Mouse (Mus musculus) neural tube, embryonic 11.5 days (tissue): ENCODE measurements around the gene Map1b. TPM values are rescaled to one million over a fixed set of nuclear protein-coding genes. Genes with fewer than 3 reads are reported as not detected.

ENCODE experiments used
- ATAC-seq: fragments of 200-750 bp; cut with Nextera tagmentation; 2 replicates; pipeline ENCODE4 v1.8.0; 2017; ENCODE audit warnings: moderate number of reproducible peaks, mild to moderate bottlenecking, moderate TSS enrichment, moderate library complexity; ENCODE audit not compliant: insufficient read depth, low FRiP score, low TSS enrichment
- DNase-seq: peaks from one replicate; pipeline ENCODE4 v3.0.0-alpha.2; 2015; ENCODE audit warnings: low spot score
- H3K27ac ChIP-seq: fragments of 300-500 bp; sonication (generic); 2 replicates; pipeline ENCODE4 v1.5.1; 2014; ENCODE audit warnings: low read depth, mild to moderate bottlenecking, low read length
- H3K27me3 ChIP-seq: fragments of 300-500 bp; sonication (generic); 2 replicates; pipeline ENCODE4 v1.6.1; 2014; ENCODE audit warnings: mild to moderate bottlenecking, low read length, mixed read lengths; ENCODE audit not compliant: control insufficient read depth, insufficient read depth
- H3K36me3 ChIP-seq: fragments of 300-500 bp; sonication (generic); 2 replicates; pipeline ENCODE4 v1.6.1; 2014; ENCODE audit warnings: mild to moderate bottlenecking, low read length, moderate library complexity, mixed read lengths; ENCODE audit not compliant: control insufficient read depth, insufficient read depth
- H3K4me1 ChIP-seq: fragments of 300-500 bp; sonication (generic); 2 replicates; pipeline ENCODE4 v1.6.1; 2014; ENCODE audit warnings: low read length, mixed read lengths; ENCODE audit not compliant: control insufficient read depth, insufficient read depth
- H3K4me2 ChIP-seq: fragments of 300-500 bp; sonication (generic); 2 replicates; pipeline ENCODE4 v1.6.1; 2014; ENCODE audit warnings: low read depth, mild to moderate bottlenecking, moderate library complexity
- H3K4me3 ChIP-seq: fragments of 300-500 bp; sonication (generic); 2 replicates; pipeline ENCODE4 v1.5.1; 2014; ENCODE audit warnings: low read depth, low read length
- H3K9ac ChIP-seq: fragments of 300-500 bp; sonication (generic); 2 replicates; pipeline ENCODE4 v1.6.1; 2014; ENCODE audit warnings: mild to moderate bottlenecking, low read length
- H3K9me3 ChIP-seq: fragments of 300-500 bp; sonication (generic); 2 replicates; pipeline ENCODE4 v1.6.1; 2016; ENCODE audit warnings: low read length; ENCODE audit not compliant: control insufficient read depth
- WGBS: fragments of 180-500 bp; shearing (Covaris S2); extraction: QIAGEN DNeasy Blood & Tissue Kit; methylation state at CpG from one replicate; pipeline ENCODE4 v1.1.7; 2014; 5-methylcytosine and 5-hydroxymethylcytosine counted together
- polyA plus RNA-seq: library from polyadenylated mRNA; unstranded; fragments of >200 nt; fragmentation: Nextera tagmentation; extraction: Ambion mirVana; gene quantifications from 2 replicates; pipeline ENCODE4 v1.2.1, GENCODE M21; 2014

The Map1b gene
- polyA plus RNA-seq, 1 experiment from 2014 or later: 870 TPM

DNA sequence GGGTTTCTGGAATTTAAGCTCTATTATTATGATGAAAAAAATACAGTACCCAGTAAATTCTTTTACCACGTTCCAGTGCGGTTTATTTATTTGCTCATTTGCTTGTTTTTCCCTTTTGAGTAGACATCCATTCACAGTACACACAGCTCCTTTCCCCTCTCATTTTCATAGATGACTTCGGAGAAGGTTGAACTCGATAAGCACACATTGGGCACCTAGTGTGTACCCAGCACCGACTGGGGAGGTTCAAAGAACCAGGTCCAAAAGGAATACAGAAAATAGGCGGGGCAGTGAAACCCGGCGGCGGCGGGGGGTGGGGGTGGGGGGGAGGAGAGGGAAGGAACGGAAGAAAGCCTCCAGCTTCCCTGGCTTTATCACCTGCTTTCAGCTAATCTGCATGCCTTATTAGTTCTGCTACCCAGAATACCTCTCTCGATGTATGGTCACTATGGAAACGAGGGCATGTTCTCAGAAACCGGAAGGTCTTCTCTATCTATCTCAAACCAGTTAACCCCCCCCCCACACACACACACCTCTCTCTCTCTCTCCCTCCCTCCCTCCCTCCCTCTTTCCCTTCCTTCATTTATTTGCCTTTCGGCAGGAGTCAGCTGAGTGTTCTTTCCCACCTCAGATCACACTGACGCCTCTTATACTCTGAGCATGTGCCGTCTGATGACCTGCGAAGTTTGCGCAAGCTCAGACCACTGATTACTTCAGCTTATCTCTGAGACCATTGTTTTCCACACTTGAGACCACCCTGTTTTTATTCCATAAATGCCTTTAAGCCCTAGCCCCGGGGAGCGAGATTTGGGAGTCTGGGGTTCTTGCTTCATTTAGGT, 25.3 kb upstream of the Map1b start:
- Histone ChIP-seq H3K27me3 (no peaks in the 10 kb centered on the region), H3K9ac (no peak overlapping the region; the same call in 1 of the 2 replicates), H3K27ac (no peak overlapping the region), H3K36me3 (no peaks in the 10 kb centered on the region), H3K4me3 (no peak overlapping the region), H3K4me1 (peaks cover 3% of the 10 kb centered on the region; the same call in 1 of the 2 replicates), H3K4me2 (no peak overlapping the region), H3K9me3 (no peaks in the 10 kb centered on the region)
- DNase-seq (no peak), ATAC-seq (peak; percentile 45)
- WGBS: 39% methylated on average over 21 of the region's 21 CpGs

DNA sequence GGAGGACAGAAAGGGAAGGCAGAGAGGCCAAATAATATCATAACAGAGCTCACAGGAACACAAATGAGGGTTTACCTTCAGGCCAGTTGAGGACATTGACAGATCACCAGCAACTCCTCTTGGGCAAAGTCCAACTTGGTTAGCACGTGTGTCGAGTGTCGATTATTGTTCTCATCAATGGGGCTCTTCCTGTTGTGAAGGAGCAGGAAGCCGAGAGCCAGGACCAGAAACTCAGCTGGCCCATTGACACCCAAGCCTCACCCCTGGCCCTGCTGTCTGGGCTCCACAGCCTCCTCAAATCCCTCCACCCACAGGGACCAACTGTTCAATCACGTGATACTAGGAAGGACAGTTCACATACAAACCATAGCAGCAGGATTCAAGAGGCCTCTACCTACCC, 22.9 kb upstream of the Map1b start:
- DNase-seq: no peak
- H3K9me3 ChIP-seq: no peaks in the 10 kb centered on the region
- H3K4me3 ChIP-seq: no peak overlapping the region
- no peak overlapping the region for H3K27ac ChIP-seq
- H3K4me2 ChIP-seq: no peak overlapping the region
- H3K36me3 ChIP-seq: no peaks in the 10 kb centered on the region
- no peaks in the 10 kb centered on the region for H3K27me3 ChIP-seq
- no peak overlapping the region for H3K9ac ChIP-seq
- WGBS: 75% methylated on average over 5 of the region's 5 CpGs
- ATAC-seq: no peak
- H3K4me1 ChIP-seq: peaks cover 3% of the 10 kb centered on the region; the same call in 1 of the 2 replicates

DNA sequence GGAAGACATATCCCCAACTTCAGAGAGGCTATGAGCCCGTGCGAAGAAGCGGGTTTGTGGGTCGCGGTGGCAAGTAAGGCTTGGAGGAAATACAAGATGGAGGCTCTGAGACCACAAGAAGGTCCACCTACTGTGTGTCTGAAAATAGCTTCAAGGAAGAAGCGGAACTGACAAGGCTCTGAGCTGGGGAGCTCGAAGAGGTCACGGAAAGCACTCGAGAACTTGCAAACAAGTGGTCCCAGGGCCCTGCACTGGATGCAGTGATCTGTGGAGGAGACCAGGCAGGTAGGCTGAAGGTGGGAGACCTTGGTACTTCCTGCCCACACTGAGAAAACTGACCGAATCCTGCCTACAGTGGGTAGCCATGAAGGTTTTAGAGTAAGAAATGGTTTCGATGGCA, 22.5 kb upstream of the Map1b start:
- no peak overlapping the region for H3K27ac ChIP-seq
- 96% methylated on average over 11 of the region's 11 CpGs for WGBS
- ATAC-seq (no peak), DNase-seq (no peak)
- no peaks in the 10 kb centered on the region for H3K36me3 ChIP-seq
- no peak overlapping the region for H3K4me2 ChIP-seq
- peaks cover 3% of the 10 kb centered on the region; the same call in 1 of the 2 replicates for H3K4me1 ChIP-seq
- H3K9me3 ChIP-seq: no peaks in the 10 kb centered on the region
- no peaks in the 10 kb centered on the region for H3K27me3 ChIP-seq
- no peak overlapping the region for H3K4me3 ChIP-seq
- no peak overlapping the region for H3K9ac ChIP-seq

DNA sequence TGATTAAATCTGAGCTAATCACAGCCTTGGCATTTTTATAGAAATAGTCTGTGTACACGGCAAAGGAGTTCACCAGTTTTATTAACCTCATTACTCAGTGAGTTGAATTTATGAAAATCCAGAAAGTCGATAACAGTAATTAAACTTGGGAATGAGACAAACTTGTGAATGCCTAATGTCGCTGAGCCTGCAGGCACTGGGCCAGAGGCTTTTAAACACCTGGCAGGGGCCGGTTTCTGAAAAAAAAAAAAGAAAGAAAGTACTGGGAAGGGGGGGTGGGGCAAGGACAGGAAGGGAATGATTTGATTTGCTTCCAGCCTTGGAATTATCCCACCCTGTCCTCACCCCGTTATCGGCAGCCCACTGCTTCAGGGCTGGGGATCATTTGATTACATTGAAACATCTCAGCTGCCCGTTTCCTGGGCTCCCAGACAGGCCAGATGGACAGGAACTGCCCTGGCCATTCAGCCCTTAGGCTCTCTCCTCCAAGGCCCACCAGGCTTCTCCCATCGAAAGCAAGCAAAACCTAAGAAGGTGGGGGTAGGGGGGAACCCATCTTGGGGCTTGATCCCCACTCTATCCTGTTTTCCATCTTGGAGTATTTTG, 21.7 kb upstream of the Map1b start:
- H3K27ac ChIP-seq: no peak overlapping the region
- H3K4me1 ChIP-seq: peaks cover 3% of the 10 kb centered on the region; the same call in 1 of the 2 replicates
- 39% methylated on average over 8 of the region's 8 CpGs for WGBS
- H3K9ac ChIP-seq: no peak overlapping the region
- H3K36me3 ChIP-seq: no peaks in the 10 kb centered on the region
- ATAC-seq (no peak), DNase-seq (no peak)
- H3K27me3 ChIP-seq: no peaks in the 10 kb centered on the region
- no peak overlapping the region for H3K4me2 ChIP-seq
- H3K4me3 ChIP-seq: no peak overlapping the region
- H3K9me3 ChIP-seq: no peaks in the 10 kb centered on the region

DNA sequence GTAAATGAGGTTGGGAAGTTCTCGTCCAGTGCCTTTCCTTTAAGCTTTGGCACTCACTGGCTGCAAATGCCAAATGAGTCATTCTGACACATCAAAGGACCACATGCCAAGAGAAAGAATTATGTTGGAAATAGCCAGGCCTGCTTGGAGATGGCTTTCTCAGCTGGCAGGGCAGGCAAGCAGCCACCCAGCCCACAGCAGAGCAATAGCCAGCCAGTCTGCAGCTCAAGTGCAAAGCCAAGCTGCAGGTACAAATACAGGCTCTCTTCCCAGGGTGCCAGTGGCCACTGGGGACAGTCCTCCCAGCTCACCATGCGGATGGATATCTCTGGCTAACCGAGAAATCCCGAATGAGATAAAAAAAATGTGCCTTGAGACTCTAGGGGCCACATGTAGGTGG, 12.1 kb upstream of the Map1b start:
- WGBS: 66% methylated on average over 4 of the region's 4 CpGs
- Histone ChIP-seq H3K9me3 (no peaks in the 10 kb centered on the region), H3K4me3 (no peak overlapping the region), H3K27me3 (no peaks in the 10 kb centered on the region), H3K9ac (no peak overlapping the region), H3K4me1 (peaks cover 3% of the 10 kb centered on the region; the same call in 1 of the 2 replicates), H3K27ac (no peak overlapping the region), H3K4me2 (no peak overlapping the region), H3K36me3 (no peaks in the 10 kb centered on the region)
- DNase-seq (no peak), ATAC-seq (no peak)

DNA sequence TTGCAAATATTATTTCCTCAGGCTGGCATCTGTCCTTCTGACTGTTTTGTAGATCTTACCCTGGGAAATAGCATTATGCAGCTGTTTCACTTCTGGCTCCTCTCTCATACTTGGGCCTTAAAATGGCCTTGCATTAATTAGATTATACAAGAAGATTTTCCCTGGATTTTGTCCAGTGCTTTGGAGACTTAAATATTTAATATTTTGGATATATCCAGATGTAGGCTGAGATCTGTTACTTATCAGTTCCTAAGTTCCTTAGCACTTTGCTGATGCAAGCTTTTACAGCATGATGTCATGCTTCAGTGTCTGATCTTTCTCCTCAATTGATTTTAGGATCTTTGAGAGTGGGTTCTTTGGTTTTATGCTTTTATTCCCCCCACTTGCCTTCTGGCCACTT, 11.6 kb upstream of the Map1b start:
- ATAC-seq (no peak), DNase-seq (no peak)
- Histone ChIP-seq H3K27me3 (no peaks in the 10 kb centered on the region), H3K9ac (no peak overlapping the region), H3K4me2 (no peak overlapping the region), H3K27ac (no peak overlapping the region), H3K9me3 (no peaks in the 10 kb centered on the region), H3K36me3 (no peaks in the 10 kb centered on the region), H3K4me1 (peaks cover 3% of the 10 kb centered on the region; the same call in 1 of the 2 replicates), H3K4me3 (no peak overlapping the region)

DNA sequence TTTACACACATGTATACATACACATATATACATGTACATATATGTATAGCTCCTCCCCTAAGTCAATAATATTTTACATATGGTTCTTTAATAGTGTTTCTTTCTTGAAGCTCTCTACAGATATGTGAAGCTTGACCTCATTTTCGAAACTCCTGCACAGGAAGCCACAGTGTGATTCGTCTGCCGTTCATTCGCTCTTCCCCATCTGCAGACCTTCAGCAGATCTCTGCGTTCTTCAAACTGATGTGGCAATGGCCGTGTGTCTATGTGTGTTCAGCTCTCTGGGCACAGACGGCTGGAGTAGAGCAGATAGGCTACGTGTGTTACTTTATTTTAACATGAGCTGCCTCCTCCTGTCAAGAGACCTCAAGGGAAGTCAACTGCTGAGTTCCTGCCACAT, 9.2 kb upstream of the Map1b start:
- no peak for ATAC-seq
- H3K4me2 ChIP-seq: no peak overlapping the region
- peaks cover 3% of the 10 kb centered on the region; the same call in 1 of the 2 replicates for H3K4me1 ChIP-seq
- H3K27ac ChIP-seq: no peak overlapping the region
- no peak overlapping the region for H3K4me3 ChIP-seq
- DNase-seq: no peak
- WGBS: 83% methylated on average over 8 of the region's 8 CpGs
- H3K27me3 ChIP-seq: no peaks in the 10 kb centered on the region
- H3K9me3 ChIP-seq: no peaks in the 10 kb centered on the region
- H3K36me3 ChIP-seq: no peaks in the 10 kb centered on the region
- H3K9ac ChIP-seq: no peak overlapping the region

DNA sequence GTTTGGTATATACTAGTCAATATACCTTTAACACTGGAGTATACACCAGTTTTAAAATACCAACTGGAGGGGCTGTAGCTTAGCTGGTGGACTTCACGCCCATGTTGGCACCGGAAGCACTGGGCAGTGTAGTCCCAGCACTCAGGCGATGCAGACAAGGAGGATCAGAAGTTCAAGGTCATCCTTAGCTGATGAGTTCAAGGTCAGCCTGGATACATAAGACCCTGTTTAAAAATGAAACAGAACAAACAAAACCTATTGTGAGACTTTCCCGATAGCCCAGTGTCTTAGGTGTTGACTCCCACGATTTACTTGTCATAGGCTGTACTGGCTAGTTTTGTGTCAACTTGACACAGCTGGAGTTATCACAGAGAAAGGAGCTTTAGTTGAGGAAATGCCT, 1.5 kb upstream of the Map1b start:
- no peak overlapping the region for H3K4me2 ChIP-seq
- H3K36me3 ChIP-seq: no peaks in the 10 kb centered on the region
- DNase-seq (no peak), ATAC-seq (no peak)
- no peak overlapping the region for H3K27ac ChIP-seq
- no peak overlapping the region for H3K9ac ChIP-seq
- H3K4me1 ChIP-seq: peaks cover 8% of the 10 kb centered on the region
- no peaks in the 10 kb centered on the region for H3K27me3 ChIP-seq
- WGBS: 93% methylated on average over 5 of the region's 5 CpGs
- H3K9me3 ChIP-seq: no peaks in the 10 kb centered on the region
- no peak overlapping the region for H3K4me3 ChIP-seq
